7 mouse cellular contexts compared by ENCODE assay signal in genomic region chr2:25402377-25402971, GRCm38 (mm10). TPM values are rescaled to one million over a fixed set of nuclear protein-coding genes. Genes with fewer than 3 reads are reported as not detected.
DNase-seq lines count a peak whose midpoint lies in the region; ATAC-seq lines count a peak whose summit lies in the region.

No protein-coding gene starts in this region.

- peak overlapping the region; percentile 69 for H3K4me3 ChIP-seq in intestine, embryonic 16.5 days (ENCODE audit: low read length)
- H3K4me3 ChIP-seq in midbrain, embryonic 10.5 days: peak overlapping the region; percentile 83

- peak overlapping the region; percentile 83 for H3K4me2 ChIP-seq in intestine, embryonic 16.5 days (ENCODE audit: low read depth, low read length)

- H3K27ac ChIP-seq in intestine, embryonic 16.5 days (ENCODE audit: low read length): no peak overlapping the region
- peak overlapping the region; percentile 88 for H3K27ac ChIP-seq in midbrain, embryonic 10.5 days (replicated peaks)

- intact Hi-C loops in left cerebral cortex, postnatal 36 days (cut with DNase I): loop anchor here (5.0 kb wide), 1 partner anchor 125 kb away; no protein-coding TSS in a partner anchor

- WGBS in intestine, embryonic 16.5 days: 0% methylated on average over 13 of the region's 13 CpGs
- WGBS in midbrain, embryonic 10.5 days: 1% methylated on average over 13 of the region's 13 CpGs

- peaks cover 10% of the 10 kb centered on the region; the same call in 1 of the 2 replicates for H3K4me1 ChIP-seq in intestine, embryonic 16.5 days (ENCODE audit: control insufficient read depth, insufficient read depth, low read length)
- H3K4me1 ChIP-seq in midbrain, embryonic 10.5 days: peaks cover 40% of the 10 kb centered on the region

- H3K27me3 ChIP-seq in intestine, embryonic 16.5 days (replicated peaks; ENCODE audit: control insufficient read depth, insufficient read depth, low read length): peaks cover 26% of the 10 kb centered on the region; the same call in 1 of the 2 replicates
- H3K27me3 ChIP-seq in midbrain, embryonic 10.5 days (ENCODE audit: low read depth, poor library complexity, severe bottlenecking): peaks cover 68% of the 10 kb centered on the region

- H3K9ac ChIP-seq in intestine, embryonic 16.5 days (ENCODE audit: low read depth, low read length): peak overlapping the region; percentile 69

- no peaks in the 10 kb centered on the region for H3K36me3 ChIP-seq in intestine, embryonic 16.5 days (ENCODE audit: control insufficient read depth, insufficient read depth, low read length)
- H3K36me3 ChIP-seq in midbrain, embryonic 10.5 days: peaks cover 10% of the 10 kb centered on the region; the same call in 1 of the 2 replicates

- peak; percentile 60 to 85 for DNase-seq in adrenal gland, adult (ENCODE audit: inconsistent age in 2 of 2, low spot score in 1 of 2)
- peak; percentile 41 to 62 for DNase-seq in left cerebral cortex, postnatal 36 days (ENCODE audit: low spot score in 2 of 2)
- peak; percentile 81 for DNase-seq in midbrain, embryonic 10.5 days (ENCODE audit: low spot score)
- peak; percentile 91 for DNase-seq in right cerebral cortex, postnatal 4 days

- peak; percentile 75 for ATAC-seq in common myeloid progenitor, adult 5-6 weeks (replicated peaks; ENCODE audit: low read depth, poor library complexity, severe bottlenecking)
- peak; percentile 80 for ATAC-seq in granulocyte monocyte progenitor cell, adult 5-6 weeks (replicated peaks; ENCODE audit: poor library complexity, severe bottlenecking)
- peak; percentile 54 for ATAC-seq in intestine, embryonic 16.5 days

- no peaks in the 10 kb centered on the region for H3K9me3 ChIP-seq in intestine, embryonic 16.5 days (ENCODE audit: control insufficient read depth, low read length)
- no peaks in the 10 kb centered on the region for H3K9me3 ChIP-seq in midbrain, embryonic 10.5 days (replicated peaks)

RNA-seq across cellular contexts. Expression of gene Npdc1, which starts 3.3 kb away (rescaled TPM):
- 0.64 TPM in 1 of 2 replicates, not detected in the other for total RNA-seq in common myeloid progenitor, adult 5-6 weeks (2017)
- not detected in 2 replicates for total RNA-seq in granulocyte monocyte progenitor cell, adult 5-6 weeks (2014; fragmentation: Nextera tagmentation)
- total RNA-seq in granulocyte monocyte progenitor cell, adult 5-6 weeks (2017): not detected in 2 replicates
- 48.9 and 51.1 TPM in 2 replicates for polyA plus RNA-seq in intestine, embryonic 16.5 days (2015; fragmentation: Nextera tagmentation; extraction: Ambion mirVana)
- 100 to 1,000 TPM; 325 to 339 TPM for total RNA-seq in left cerebral cortex, postnatal 36 days (2021)
- polyA plus RNA-seq in midbrain, embryonic 10.5 days (2016; fragmentation: Nextera tagmentation; extraction: Ambion mirVana): 80.6 and 125 TPM in 2 replicates

RNA-seq across cellular contexts. Expression of gene Entpd2, which starts 6.8 kb away (rescaled TPM):
- not detected in 2 replicates for total RNA-seq in common myeloid progenitor, adult 5-6 weeks (2017)
- not detected in 2 replicates for total RNA-seq in granulocyte monocyte progenitor cell, adult 5-6 weeks (2014; fragmentation: Nextera tagmentation)
- not detected in 2 replicates for total RNA-seq in granulocyte monocyte progenitor cell, adult 5-6 weeks (2017)
- 23.7 and 27.4 TPM in 2 replicates for polyA plus RNA-seq in intestine, embryonic 16.5 days (2015; fragmentation: Nextera tagmentation; extraction: Ambion mirVana)
- 10 to 100 TPM; 12.0 to 13.9 TPM for total RNA-seq in left cerebral cortex, postnatal 36 days (2021)
- polyA plus RNA-seq in midbrain, embryonic 10.5 days (2016; fragmentation: Nextera tagmentation; extraction: Ambion mirVana): 0.26 TPM in 1 of 2 replicates, not detected in the other

RNA-seq across cellular contexts. Expression of gene Fut7, which starts 20.6 kb away (rescaled TPM):
- 23.5 and 27.8 TPM in 2 replicates for total RNA-seq in common myeloid progenitor, adult 5-6 weeks (2017)
- total RNA-seq in granulocyte monocyte progenitor cell, adult 5-6 weeks (2014; fragmentation: Nextera tagmentation): 34.5 and 38.8 TPM in 2 replicates
- total RNA-seq in granulocyte monocyte progenitor cell, adult 5-6 weeks (2017): 24.8 and 27.3 TPM in 2 replicates
- polyA plus RNA-seq in intestine, embryonic 16.5 days (2015; fragmentation: Nextera tagmentation; extraction: Ambion mirVana): 0.13 and 0.33 TPM in 2 replicates
- under 1 TPM in 1 of 2 experiments, not detected in 1; 0.20 TPM for total RNA-seq in left cerebral cortex, postnatal 36 days (2021)
- not detected in 2 replicates for polyA plus RNA-seq in midbrain, embryonic 10.5 days (2016; fragmentation: Nextera tagmentation; extraction: Ambion mirVana)

RNA-seq across cellular contexts. Expression of gene Abca2, which starts 26.0 kb away (rescaled TPM):
- total RNA-seq in common myeloid progenitor, adult 5-6 weeks (2017): 31.5 and 49.9 TPM in 2 replicates
- 54.8 and 56.4 TPM in 2 replicates for total RNA-seq in granulocyte monocyte progenitor cell, adult 5-6 weeks (2014; fragmentation: Nextera tagmentation)
- 21.0 and 23.1 TPM in 2 replicates for total RNA-seq in granulocyte monocyte progenitor cell, adult 5-6 weeks (2017)
- 2.1 and 2.8 TPM in 2 replicates for polyA plus RNA-seq in intestine, embryonic 16.5 days (2015; fragmentation: Nextera tagmentation; extraction: Ambion mirVana)
- 100 to 1,000 TPM; 169 to 174 TPM for total RNA-seq in left cerebral cortex, postnatal 36 days (2021)
- 6.2 and 8.1 TPM in 2 replicates for polyA plus RNA-seq in midbrain, embryonic 10.5 days (2016; fragmentation: Nextera tagmentation; extraction: Ambion mirVana)

RNA-seq across cellular contexts. Expression of gene Sapcd2, which starts 30.4 kb away (rescaled TPM):
- 15.1 and 17.4 TPM in 2 replicates for total RNA-seq in common myeloid progenitor, adult 5-6 weeks (2017)
- 4.5 and 17.1 TPM in 2 replicates for total RNA-seq in granulocyte monocyte progenitor cell, adult 5-6 weeks (2014; fragmentation: Nextera tagmentation)
- 7.8 and 17.3 TPM in 2 replicates for total RNA-seq in granulocyte monocyte progenitor cell, adult 5-6 weeks (2017)
- polyA plus RNA-seq in intestine, embryonic 16.5 days (2015; fragmentation: Nextera tagmentation; extraction: Ambion mirVana): 56.7 and 66.4 TPM in 2 replicates
- total RNA-seq in left cerebral cortex, postnatal 36 days (2021): 1 to 10 TPM; 2.7 to 4.1 TPM
- polyA plus RNA-seq in midbrain, embryonic 10.5 days (2016; fragmentation: Nextera tagmentation; extraction: Ambion mirVana): 73.4 and 86.4 TPM in 2 replicates

Comparison
In these comparisons a context has a peak if more than half of its experiments do, and no peak if none do; other contexts are left out.
1. RNA of gene Npdc1, which starts 3.3 kb away (total RNA-seq): 325 to 339 TPM in left cerebral cortex, postnatal 36 days; 0.64 TPM in common myeloid progenitor, adult 5-6 weeks and not detected in granulocyte monocyte progenitor cell, adult 5-6 weeks; every median in the first group is over 100 times any median in the second.
2. RNA of gene Entpd2, which starts 6.8 kb away (total RNA-seq): 12.0 to 13.9 TPM in left cerebral cortex, postnatal 36 days; not detected in common myeloid progenitor, adult 5-6 weeks and not detected in granulocyte monocyte progenitor cell, adult 5-6 weeks; every median in the first group is over 10 times any median in the second.
3. RNA of gene Fut7, which starts 20.6 kb away (total RNA-seq): 24.8 to 38.8 TPM in granulocyte monocyte progenitor cell, adult 5-6 weeks and 23.5 to 27.8 TPM in common myeloid progenitor, adult 5-6 weeks; 0.20 TPM in left cerebral cortex, postnatal 36 days; every median in the first group is over 10 times any median in the second.
4. Peak in every context shown above with its lines, with median percentiles within 50 percentile points of each other: DNase-seq and ATAC-seq.